Mouse (Mus musculus) forebrain, embryonic 11.5 days (tissue): ENCODE results near the gene Wdr92. TPM values are rescaled to one million over a fixed set of nuclear protein-coding genes. Genes with fewer than 3 reads are reported as not detected.

Source experiments
- ATAC-seq: fragments of 200-750 bp; cut with Nextera tagmentation; replicated peaks from 2 replicates; pipeline ENCODE4 v1.8.0; 2017; ENCODE audit warnings: moderate TSS enrichment; ENCODE audit not compliant: low FRiP score
- DNase-seq: peaks from one replicate; pipeline ENCODE4 v3.0.0-alpha.2; 2017; ENCODE audit warnings: low spot score
- H3K27ac ChIP-seq: fragments of 300-500 bp; sonication (generic); 2 replicates; pipeline ENCODE4 v1.5.1; 2014; ENCODE audit warnings: low read depth, low read length
- H3K27me3 ChIP-seq: fragments of 300-500 bp; sonication (generic); 2 replicates; pipeline ENCODE4 v1.6.1; 2014; ENCODE audit warnings: mild to moderate bottlenecking, low read length, mixed read lengths; ENCODE audit not compliant: control insufficient read depth, insufficient read depth
- H3K36me3 ChIP-seq: fragments of 300-500 bp; sonication (generic); 2 replicates; pipeline ENCODE4 v1.6.1; 2014; ENCODE audit warnings: mild to moderate bottlenecking, low read length, moderate library complexity, mixed read lengths; ENCODE audit not compliant: control insufficient read depth, insufficient read depth
- H3K4me1 ChIP-seq: fragments of 300-500 bp; sonication (generic); replicated peaks from 2 replicates; pipeline ENCODE4 v1.6.1; 2014; ENCODE audit warnings: low read length, mixed read lengths; ENCODE audit not compliant: control insufficient read depth, insufficient read depth
- H3K4me2 ChIP-seq: fragments of 300-500 bp; sonication (generic); 2 replicates; pipeline ENCODE4 v1.6.1; 2014; ENCODE audit warnings: low read depth, mild to moderate bottlenecking, low read length, moderate library complexity, mixed read lengths; ENCODE audit not compliant: severe bottlenecking
- H3K4me3 ChIP-seq: fragments of 300-500 bp; sonication (generic); 2 replicates; pipeline ENCODE4 v1.5.1; 2014; ENCODE audit warnings: low read depth, low read length
- H3K9ac ChIP-seq: fragments of 300-500 bp; sonication (generic); 2 replicates; pipeline ENCODE4 v1.6.1; 2014; ENCODE audit warnings: low read length
- H3K9me3 ChIP-seq: fragments of 300-500 bp; sonication (generic); 2 replicates; pipeline ENCODE4 v1.6.1; 2016; ENCODE audit warnings: low read length, mixed read lengths; ENCODE audit not compliant: control insufficient read depth
- WGBS: fragments of 180-500 bp; shearing (Covaris S2); extraction: QIAGEN DNeasy Blood & Tissue Kit; methylation state at CpG from one replicate; pipeline ENCODE4 v1.1.7; 2014; 5-methylcytosine and 5-hydroxymethylcytosine counted together
- polyA plus RNA-seq: library from polyadenylated mRNA; unstranded; fragments of >200 nt; fragmentation: Nextera tagmentation; extraction: Ambion mirVana; gene quantifications from 2 replicates; pipeline ENCODE4 v1.2.1, GENCODE M21; 2014

Gene Wdr92
- polyA plus RNA-seq, 1 experiment from 2014 or later = 26.0 TPM

- no peak for DNase-seq
- H3K27ac ChIP-seq = no peak overlapping the region
- no peaks in the 10 kb centered on the region for H3K9me3 ChIP-seq
- H3K36me3 ChIP-seq = no peaks in the 10 kb centered on the region; the same call in 1 of the 2 replicates
- H3K9ac ChIP-seq = no peak overlapping the region
- H3K4me1 ChIP-seq = no peaks in the 10 kb centered on the region
- ATAC-seq = no peak
- 89% methylated on average over 1 of the region's 1 CpGs for WGBS
- no peaks in the 10 kb centered on the region for H3K27me3 ChIP-seq
- no peak overlapping the region for H3K4me3 ChIP-seq
- no peak overlapping the region for H3K4me2 ChIP-seq
These were observed 86.9 kb downstream of the Wdr92 start for GRCm38 (mm10) chr11:17268801-17269200.

GRCm38 (mm10) chr11:17279959-17280358 lies 98.1 kb downstream of the Wdr92 start:
- 18% methylated on average over 9 of the region's 9 CpGs for WGBS
- DNase-seq (peak; percentile 65), ATAC-seq (peak; percentile 86)
- H3K4me1 ChIP-seq = no peaks in the 10 kb centered on the region
- no peaks in the 10 kb centered on the region for H3K9me3 ChIP-seq
- H3K9ac ChIP-seq = no peak overlapping the region
- H3K27ac ChIP-seq = no peak overlapping the region
- no peak overlapping the region for H3K4me2 ChIP-seq
- H3K4me3 ChIP-seq = no peak overlapping the region
- H3K27me3 ChIP-seq = no peaks in the 10 kb centered on the region
- no peaks in the 10 kb centered on the region for H3K36me3 ChIP-seq

Other genes with a start within 250 kb of the Wdr92 start
- gene Fbxo48, start 230.7 kb upstream of the Wdr92 start, polyA plus RNA-seq = 2.8 and 3.2 TPM in 2 replicates
- 16.3 and 19.6 TPM in 2 replicates for gene Cnrip1, start 130.5 kb upstream of the Wdr92 start, polyA plus RNA-seq
- gene Plek, start 129.7 kb upstream of the Wdr92 start, polyA plus RNA-seq = 6.0 and 6.1 TPM in 2 replicates
- gene Ppp3r1, start 22.8 kb upstream of the Wdr92 start, polyA plus RNA-seq = 94.3 and 103 TPM in 2 replicates
- gene Pno1, start 29.5 kb downstream of the Wdr92 start, polyA plus RNA-seq = 88.4 and 95.2 TPM in 2 replicates
- gene C1d, start 75.5 kb downstream of the Wdr92 start, polyA plus RNA-seq = 96.2 and 101 TPM in 2 replicates